Mouse (Mus musculus): ENCODE measurements around the gene Msx3.

Msx3 gene

GRCm38 (mm10) chr7:140057413-140058407 is 8.8 kb upstream of the Msx3 start:
- in situ Hi-C loops (cut with MboI, MseI), result no loop called here

GRCm38 (mm10) chr7:140054124-140054523 is 5.2 kb upstream of the Msx3 start:
- in situ Hi-C loops (cut with MboI, MseI), result no loop called here

- in situ Hi-C loops (cut with MboI, MseI), result no loop called here
Observed at GRCm38 (mm10) chr7:140049115-140049689, 313 bp upstream of the Msx3 start.

- in situ Hi-C loops (cut with MboI, MseI), result no loop called here
Observed at GRCm38 (mm10) chr7:140047811-140048311, 1.0 kb downstream of the Msx3 start.

GRCm38 (mm10) chr7:140045546-140045945 is 3.3 kb downstream of the Msx3 start:
- in situ Hi-C loops (cut with MboI, MseI), result no loop called here

- in situ Hi-C loops (cut with MboI, MseI), result no loop called here
Observed at GRCm38 (mm10) chr7:140042728-140043127, 6.2 kb downstream of the Msx3 start.

GRCm38 (mm10) chr7:140037171-140037555 is 11.7 kb downstream of the Msx3 start:
- in situ Hi-C loops (cut with MboI, MseI), result no loop called here

- in situ Hi-C loops (cut with MboI, MseI), result no loop called here
Observed at GRCm38 (mm10) chr7:140036281-140037170, 12.4 kb downstream of the Msx3 start, which contains the start of the genes Zfp511 and Tubgcp2. Gene Zfp511, plus strand, starts transcription at chr7:140036391. Gene Tubgcp2, minus strand, starts transcription at chr7:140036669.

GRCm38 (mm10) chr7:140035456-140035855 is 13.4 kb downstream of the Msx3 start:
- in situ Hi-C loops (cut with MboI, MseI), result no loop called here

- in situ Hi-C loops (cut with MboI, MseI), result no loop called here
Observed at GRCm38 (mm10) chr7:140033386-140033785, 15.5 kb downstream of the Msx3 start.

GRCm38 (mm10) chr7:140032366-140032765 is 16.5 kb downstream of the Msx3 start:
- in situ Hi-C loops (cut with MboI, MseI), result no loop called here

GRCm38 (mm10) chr7:140031771-140032170 is 17.1 kb downstream of the Msx3 start:
- in situ Hi-C loops (cut with MboI, MseI), result no loop called here

GRCm38 (mm10) chr7:140011336-140011735 is 37.6 kb downstream of the Msx3 start:
- in situ Hi-C loops (cut with MboI, MseI), result no loop called here

GRCm38 (mm10) chr7:140007781-140008180 is 41.1 kb downstream of the Msx3 start:
- in situ Hi-C loops (cut with MboI, MseI), result no loop called here

- in situ Hi-C loops (cut with MboI, MseI), result no loop called here
Observed at GRCm38 (mm10) chr7:140006861-140007611, 41.9 kb downstream of the Msx3 start.

GRCm38 (mm10) chr7:140004666-140005065 is 44.2 kb downstream of the Msx3 start:
- in situ Hi-C loops (cut with MboI, MseI), result no loop called here

- in situ Hi-C loops (cut with MboI, MseI), result no loop called here
Observed at GRCm38 (mm10) chr7:140001086-140001740, 47.7 kb downstream of the Msx3 start.

- in situ Hi-C loops (cut with MboI, MseI), result loop anchor here (10.0 kb wide), 1 partner anchor 314 kb away; the partner anchor contains the start of gene Cfap46
Observed at GRCm38 (mm10) chr7:139998691-139999350, 50.1 kb downstream of the Msx3 start.

Data from T-helper 2 cell (primary cell).